Mouse (Mus musculus) heart, embryonic 15.5 days (tissue): ENCODE measurements around the gene St7l. TPM values are rescaled to one million over a fixed set of nuclear protein-coding genes. Genes with fewer than 3 reads are reported as not detected.
"Not testable (repeated sequence)": the region's sequence is repeated elsewhere in the genome, so short reads cannot be mapped to it uniquely, and the experiment has no call there.

Source experiments
- ATAC-seq: fragments of 200-750 bp; cut with Nextera tagmentation; replicated peaks from 2 replicates; pipeline ENCODE4 v1.8.0; 2017; ENCODE audit warnings: low read depth, moderate TSS enrichment; ENCODE audit not compliant: insufficient number of reproducible peaks, insufficient read depth, low FRiP score
- H3K27ac ChIP-seq: fragments of 300-500 bp; sonication (generic); 2 replicates; pipeline ENCODE4 v1.5.1; 2015; ENCODE audit warnings: mild to moderate bottlenecking, inconsistent platforms
- H3K27me3 ChIP-seq: fragments of 300-500 bp; sonication (generic); 2 replicates; pipeline ENCODE4 v1.6.1; 2015; ENCODE audit warnings: inconsistent platforms
- H3K36me3 ChIP-seq: fragments of 300-500 bp; sonication (generic); 2 replicates; pipeline ENCODE4 v1.6.1; 2015; ENCODE audit warnings: mild to moderate bottlenecking, inconsistent platforms
- H3K4me1 ChIP-seq: fragments of 300-500 bp; sonication (generic); replicated peaks from 2 replicates; pipeline ENCODE4 v1.6.1; 2015; ENCODE audit warnings: inconsistent platforms
- H3K4me2 ChIP-seq: fragments of 300-500 bp; sonication (generic); 2 replicates; pipeline ENCODE4 v1.6.1; 2015; ENCODE audit warnings: inconsistent platforms, mild to moderate bottlenecking, moderate library complexity
- H3K4me3 ChIP-seq: fragments of 300-500 bp; sonication (generic); 2 replicates; pipeline ENCODE4 v1.5.1; 2015; ENCODE audit warnings: mild to moderate bottlenecking, inconsistent platforms
- H3K9ac ChIP-seq: fragments of 300-500 bp; sonication (generic); 2 replicates; pipeline ENCODE4 v1.6.1; 2015; ENCODE audit warnings: mild to moderate bottlenecking, inconsistent platforms
- H3K9me3 ChIP-seq: fragments of 300-500 bp; sonication (generic); replicated peaks from 2 replicates; pipeline ENCODE4 v1.6.1; 2016; ENCODE audit warnings: inconsistent platforms
- WGBS: fragments of 180-500 bp; shearing (Covaris S2); methylation state at CpG from one replicate; pipeline ENCODE4 v1.1.7; 2015; ENCODE audit warnings: mixed read lengths; 5-methylcytosine and 5-hydroxymethylcytosine counted together
- polyA plus RNA-seq: library from polyadenylated mRNA; unstranded; fragments of >200 nt; fragmentation: Nextera tagmentation; extraction: Ambion mirVana; gene quantifications from 2 replicates; pipeline ENCODE4 v1.2.1, GENCODE M21; 2015

St7l gene
- polyA plus RNA-seq, 1 experiment from 2014 or later, result 26.9 TPM

DNA sequence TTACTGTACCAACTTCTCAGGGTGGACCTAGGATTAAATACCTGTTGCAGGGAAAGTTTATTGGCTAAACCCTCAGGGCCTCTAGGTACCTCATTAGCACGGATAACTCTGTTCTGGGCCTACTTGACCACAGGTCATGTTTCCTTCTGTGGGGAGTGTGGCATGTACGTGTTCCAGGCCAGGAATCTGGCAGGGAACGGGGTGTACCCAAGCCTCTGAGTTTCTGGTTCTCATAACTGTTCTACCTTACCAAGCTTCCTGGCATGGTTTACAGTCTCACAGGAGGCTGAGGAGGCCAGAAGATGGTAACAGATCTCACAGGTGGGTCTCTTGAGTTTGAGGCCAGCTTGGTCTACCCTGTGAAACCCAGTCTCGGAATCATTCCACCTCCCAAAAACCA is 17.2 kb upstream of the St7l start:
- no peak overlapping the region for H3K4me2 ChIP-seq
- no peak for ATAC-seq
- no peaks in the 10 kb centered on the region for H3K27me3 ChIP-seq
- H3K36me3 ChIP-seq, result peaks cover 30% of the 10 kb centered on the region
- no peak overlapping the region for H3K27ac ChIP-seq
- H3K9me3 ChIP-seq, result no peaks in the 10 kb centered on the region
- 0 out of 2 replicates have a peak, but pooled peaks cover 2% of the 10 kb centered on the region for H3K4me1 ChIP-seq
- WGBS, result 73% methylated on average over 4 of the region's 4 CpGs
- no peak overlapping the region for H3K9ac ChIP-seq
- H3K4me3 ChIP-seq, result no peak overlapping the region

DNA sequence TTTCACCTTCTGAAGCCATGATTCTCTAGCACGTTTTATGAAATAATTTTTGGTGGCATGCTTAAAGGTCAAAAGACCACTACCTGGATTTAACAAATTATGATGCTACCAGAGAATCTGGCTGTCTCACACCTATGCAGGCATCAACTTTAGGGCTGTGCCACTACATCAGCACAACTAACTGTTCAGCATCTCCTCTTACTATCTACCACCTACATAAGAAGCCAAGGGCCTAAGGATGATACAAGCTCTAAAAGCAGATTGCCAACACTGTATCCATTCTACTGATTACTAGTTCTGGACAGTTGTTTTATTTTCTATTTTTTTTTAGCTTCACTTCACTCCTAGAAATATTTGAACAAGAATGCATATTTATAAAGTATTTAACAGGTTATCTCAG is 9.3 kb upstream of the St7l start:
- no peak for ATAC-seq
- no peak overlapping the region for H3K27ac ChIP-seq
- H3K9ac ChIP-seq, result no peak overlapping the region
- WGBS, result 90% methylated on average over 1 of the region's 1 CpGs
- no peaks in the 10 kb centered on the region for H3K27me3 ChIP-seq
- no peaks in the 10 kb centered on the region for H3K9me3 ChIP-seq
- no peak overlapping the region for H3K4me3 ChIP-seq
- H3K4me1 ChIP-seq, result peaks cover 6% of the 10 kb centered on the region
- no peak overlapping the region for H3K4me2 ChIP-seq
- H3K36me3 ChIP-seq, result peaks cover 16% of the 10 kb centered on the region

DNA sequence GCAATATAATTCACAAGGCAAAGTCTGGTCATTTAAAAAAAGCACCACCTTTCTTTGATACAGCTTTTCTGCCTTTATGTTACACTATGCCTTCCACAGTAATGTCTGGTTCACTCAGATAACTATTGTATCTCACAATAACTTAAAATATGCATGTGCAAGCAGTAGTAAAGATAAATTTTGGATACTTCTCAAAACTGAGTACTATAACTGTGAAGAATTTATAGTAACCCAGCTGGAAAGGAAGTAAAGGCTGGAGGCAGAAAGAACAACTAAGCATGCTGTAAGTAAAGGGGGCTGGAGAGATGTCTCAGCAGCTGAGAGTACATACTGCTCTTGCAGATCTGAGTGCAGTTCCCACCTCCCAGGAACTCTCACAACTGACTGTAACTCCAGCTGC is 8.9 kb upstream of the St7l start:
- Histone ChIP-seq H3K27ac (no peak overlapping the region), H3K27me3 (no peaks in the 10 kb centered on the region), H3K4me3 (no peak overlapping the region), H3K4me1 (peaks cover 10% of the 10 kb centered on the region), H3K9me3 (no peaks in the 10 kb centered on the region), H3K9ac (no peak overlapping the region), H3K36me3 (peaks cover 16% of the 10 kb centered on the region), H3K4me2 (no peak overlapping the region)
- ATAC-seq, result no peak

DNA sequence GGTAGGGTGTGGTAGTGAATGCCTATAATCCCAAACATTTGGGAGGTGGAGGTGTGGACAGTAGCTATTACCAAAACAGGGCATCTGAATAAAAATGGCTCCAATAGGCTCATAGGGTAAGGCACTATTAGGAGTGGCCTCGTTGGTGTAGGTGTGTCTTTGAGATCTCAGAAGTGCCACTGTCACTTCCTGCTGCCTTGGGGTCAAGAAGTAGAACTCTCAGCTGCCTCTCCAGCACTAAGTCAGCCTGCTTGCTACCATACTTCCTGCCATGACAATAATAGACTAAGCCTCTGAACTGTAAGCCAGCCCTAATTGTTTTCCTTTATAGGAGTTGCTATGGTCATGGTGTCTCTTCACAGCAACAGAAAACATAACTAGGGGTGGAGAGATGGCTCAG is 7.7 kb upstream of the St7l start:
- Histone ChIP-seq H3K4me2 (no peak overlapping the region), H3K9me3 (no peaks in the 10 kb centered on the region), H3K4me1 (peaks cover 15% of the 10 kb centered on the region), H3K4me3 (no peak overlapping the region), H3K36me3 (peaks cover 16% of the 10 kb centered on the region), H3K9ac (no peak overlapping the region), H3K27me3 (no peaks in the 10 kb centered on the region), H3K27ac (no peak overlapping the region)
- ATAC-seq, result no peak
- WGBS, result 82% methylated on average over 1 of the region's 1 CpGs

DNA sequence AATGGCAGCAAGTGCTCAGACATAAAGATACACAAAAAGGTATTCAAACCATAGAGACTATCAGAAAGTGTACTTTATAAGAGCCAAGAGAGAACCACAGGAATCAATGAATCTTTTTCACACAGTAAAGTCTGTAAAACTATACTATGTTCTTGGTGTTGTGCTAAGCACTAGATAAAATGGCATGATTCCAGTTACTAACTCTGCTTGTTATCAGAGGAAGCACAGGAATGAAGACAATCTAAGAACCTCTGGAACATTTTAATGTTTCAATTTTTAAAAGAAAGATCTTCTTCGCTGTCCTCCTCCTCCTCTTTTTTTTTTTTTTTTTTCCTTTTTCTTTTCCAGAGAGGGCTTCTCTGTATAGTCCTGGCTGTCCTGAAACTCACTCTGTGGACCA is 5.2 kb upstream of the St7l start:
- WGBS, result 86% methylated on average over 1 of the region's 1 CpGs
- no peak overlapping the region for H3K4me3 ChIP-seq
- no peak overlapping the region for H3K4me2 ChIP-seq
- ATAC-seq, result no peak
- H3K27me3 ChIP-seq, result no peaks in the 10 kb centered on the region
- peaks cover 16% of the 10 kb centered on the region for H3K36me3 ChIP-seq
- H3K4me1 ChIP-seq, result peaks cover 32% of the 10 kb centered on the region
- H3K27ac ChIP-seq, result no peak overlapping the region
- H3K9ac ChIP-seq, result no peak overlapping the region
- no peaks in the 10 kb centered on the region for H3K9me3 ChIP-seq

DNA sequence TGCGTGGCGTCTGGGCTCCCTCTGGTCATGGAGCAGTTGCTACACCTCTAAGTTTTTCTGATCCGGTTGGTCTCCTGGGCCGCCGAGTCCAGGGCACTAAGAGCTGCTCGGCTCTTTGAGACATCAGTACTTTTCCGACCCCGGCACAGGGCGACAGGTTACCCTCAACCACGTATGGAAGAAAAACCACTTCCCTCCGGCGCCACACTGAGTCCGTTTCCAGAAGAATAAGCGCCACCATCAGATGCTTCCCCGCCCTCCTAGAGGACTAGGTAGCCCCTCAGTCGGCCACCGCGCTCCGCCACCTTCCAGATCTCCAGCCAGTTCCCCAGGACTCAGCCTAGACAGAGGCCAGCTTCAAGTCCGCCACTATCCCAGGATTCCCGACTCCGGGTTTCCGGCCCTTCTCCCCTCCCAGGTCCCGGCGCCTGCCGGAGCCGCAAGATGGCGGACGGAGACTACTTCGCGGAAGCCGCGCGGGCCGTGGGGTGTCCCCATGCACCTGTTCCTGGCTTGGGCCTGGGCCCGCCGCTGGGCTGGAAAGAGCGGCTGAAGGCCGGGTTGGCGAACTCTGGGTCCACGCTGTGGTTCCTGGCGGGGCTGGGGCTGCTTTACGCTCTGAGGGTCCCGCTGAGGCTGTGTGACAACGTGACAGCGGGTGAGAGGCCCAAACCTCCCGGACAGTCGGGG is 991 bp downstream of the St7l start:
- Histone ChIP-seq H3K36me3 (peaks cover 4% of the 10 kb centered on the region; the same call in 1 of the 2 replicates), H3K4me3 (peak overlapping the region; percentile 86), H3K27me3 (no peaks in the 10 kb centered on the region), H3K27ac (peak overlapping the region; percentile 98), H3K9ac (peak overlapping the region; percentile 97), H3K4me2 (peak overlapping the region; percentile 72), H3K4me1 (peaks cover 32% of the 10 kb centered on the region), H3K9me3 (no peaks in the 10 kb centered on the region)
- peak; percentile 89 for ATAC-seq
- WGBS, result under 1% methylated on average over 48 of the region's 48 CpGs

DNA sequence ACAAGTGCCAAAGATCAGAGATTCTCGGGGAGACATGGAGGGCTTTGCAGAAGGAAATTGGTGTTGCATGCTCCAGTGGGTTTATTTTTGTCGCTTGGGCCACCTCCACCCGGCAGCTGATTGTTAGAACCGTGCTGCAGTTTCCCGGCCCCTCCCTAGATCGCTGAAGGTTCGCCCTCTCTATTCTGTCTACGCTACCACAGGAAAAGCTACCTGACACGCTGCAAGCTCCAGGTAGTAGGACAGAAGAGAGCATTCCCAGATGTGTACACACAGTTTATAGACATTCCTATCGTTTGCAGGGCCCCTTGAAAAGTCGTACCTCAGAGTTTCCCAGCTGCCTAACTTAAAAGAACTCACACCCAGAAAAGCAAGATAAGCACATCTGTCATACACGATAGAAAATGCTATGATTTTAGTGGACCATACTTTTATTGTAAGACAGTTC is 1.6 kb downstream of the St7l start:
- Histone ChIP-seq H3K9ac (peak overlapping the region; percentile 97), H3K9me3 (no peaks in the 10 kb centered on the region), H3K4me1 (peaks cover 31% of the 10 kb centered on the region), H3K36me3 (peaks cover 6% of the 10 kb centered on the region; the same call in 1 of the 2 replicates), H3K27ac (peak overlapping the region; percentile 98), H3K27me3 (no peaks in the 10 kb centered on the region), H3K4me2 (peak overlapping the region; percentile 72), H3K4me3 (peak overlapping the region; percentile 86)
- ATAC-seq, result no peak
- WGBS, result 0% methylated on average over 12 of the region's 12 CpGs

DNA sequence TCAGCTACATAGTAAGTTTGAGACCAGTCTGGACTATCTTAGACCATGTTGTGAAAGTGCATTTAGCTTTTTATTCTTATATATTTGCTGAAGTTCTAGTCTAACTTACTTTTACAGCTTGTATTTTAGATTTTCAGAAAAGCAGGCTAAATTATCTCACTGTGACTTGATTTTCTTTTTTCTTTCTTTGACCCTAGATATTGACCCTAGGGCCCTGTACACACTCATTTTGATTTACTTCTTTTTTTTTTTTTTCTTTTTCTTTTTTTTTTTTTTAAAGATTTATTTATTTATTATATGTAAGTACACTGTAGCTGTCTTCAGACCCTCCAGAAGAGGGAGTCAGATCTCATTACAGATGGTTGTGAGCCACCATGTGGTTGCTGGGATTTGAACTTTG is 2.9 kb downstream of the St7l start:
- not testable (repeated sequence) for H3K27me3 ChIP-seq, ATAC-seq, H3K9ac ChIP-seq, H3K27ac ChIP-seq, H3K9me3 ChIP-seq, H3K4me3 ChIP-seq
- H3K4me1 ChIP-seq, result peaks cover 22% of the 10 kb centered on the region
- H3K36me3 ChIP-seq, result peaks cover 19% of the 10 kb centered on the region
- 0 out of 2 replicates have a peak overlapping the region, but pooled peaks have one; percentile 72 for H3K4me2 ChIP-seq

DNA sequence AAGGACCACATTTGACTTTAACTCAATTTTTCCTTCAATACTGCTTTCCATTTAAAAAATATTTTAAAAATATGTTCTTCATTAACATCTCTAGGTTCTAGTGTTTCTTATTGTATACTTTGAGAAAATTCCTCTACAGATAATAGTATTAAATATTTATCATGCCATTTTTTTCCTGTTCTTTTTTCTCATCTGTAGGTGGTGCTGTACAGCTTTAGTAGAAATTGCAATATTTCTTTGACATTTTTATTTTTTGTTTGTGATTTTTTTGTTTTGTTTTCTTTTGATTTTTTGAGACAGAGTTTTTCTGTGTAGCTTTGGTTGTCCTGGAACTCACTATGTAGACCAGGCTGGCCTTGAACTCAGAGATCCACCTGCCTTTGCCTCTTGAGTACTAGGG is 5.8 kb downstream of the St7l start:
- H3K27ac ChIP-seq, result no peak overlapping the region
- H3K9ac ChIP-seq, result no peak overlapping the region
- no peaks in the 10 kb centered on the region for H3K27me3 ChIP-seq
- H3K36me3 ChIP-seq, result peaks cover 44% of the 10 kb centered on the region
- H3K4me3 ChIP-seq, result no peak overlapping the region
- no peak for ATAC-seq
- peaks cover 9% of the 10 kb centered on the region for H3K4me1 ChIP-seq
- H3K4me2 ChIP-seq, result no peak overlapping the region
- H3K9me3 ChIP-seq, result no peaks in the 10 kb centered on the region

DNA sequence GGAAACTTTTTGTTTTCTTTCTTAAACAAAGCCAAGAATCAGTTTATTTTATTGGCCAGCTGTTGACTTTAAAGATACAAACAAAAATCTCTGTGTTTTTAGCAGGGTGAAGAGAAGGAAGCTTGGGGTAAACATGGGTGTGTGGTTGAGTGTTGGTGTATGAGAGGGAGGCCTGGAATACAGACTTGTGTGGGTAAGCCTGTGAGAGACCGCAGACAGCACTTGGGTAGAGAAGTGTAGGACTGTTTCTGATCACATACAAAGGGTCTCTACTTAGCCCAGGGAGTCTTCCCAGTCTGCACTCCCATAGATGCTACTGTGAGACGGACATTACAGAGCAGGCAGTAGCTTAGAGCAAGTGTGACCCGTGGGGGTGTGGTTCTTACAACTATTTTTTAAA is 24.8 kb downstream of the St7l start:
- peaks cover 38% of the 10 kb centered on the region for H3K36me3 ChIP-seq
- no peak overlapping the region for H3K4me3 ChIP-seq
- no peaks in the 10 kb centered on the region for H3K9me3 ChIP-seq
- H3K4me2 ChIP-seq, result no peak overlapping the region
- no peaks in the 10 kb centered on the region for H3K4me1 ChIP-seq
- H3K27me3 ChIP-seq, result no peaks in the 10 kb centered on the region
- H3K27ac ChIP-seq, result no peak overlapping the region
- no peak overlapping the region for H3K9ac ChIP-seq
- ATAC-seq, result no peak
- WGBS, result 81% methylated on average over 3 of the region's 3 CpGs

DNA sequence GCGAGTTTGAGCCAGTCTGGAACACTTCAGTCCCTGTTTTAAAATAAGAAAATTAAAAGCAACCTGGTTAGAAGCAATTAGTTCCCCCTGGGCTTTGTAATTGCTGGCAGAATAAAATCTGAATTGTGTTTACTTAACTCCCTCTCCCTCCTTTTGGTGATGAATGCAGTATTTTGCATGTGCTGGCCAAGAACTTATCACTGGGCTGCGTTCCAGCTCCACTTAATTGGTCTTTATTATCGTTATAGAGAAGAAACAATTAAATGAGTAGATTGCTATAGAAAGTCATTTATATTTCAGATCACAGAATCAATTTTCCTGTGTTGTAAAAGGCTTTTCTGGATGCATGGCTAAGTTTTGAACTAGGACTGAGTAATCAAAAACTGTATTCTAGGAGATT is 32.3 kb downstream of the St7l start:
- Histone ChIP-seq H3K4me1 (no peaks in the 10 kb centered on the region), H3K4me3 (no peak overlapping the region), H3K36me3 (peaks cover 54% of the 10 kb centered on the region), H3K9ac (no peak overlapping the region), H3K27me3 (no peaks in the 10 kb centered on the region), H3K4me2 (no peak overlapping the region), H3K9me3 (no peaks in the 10 kb centered on the region), H3K27ac (no peak overlapping the region)
- 86% methylated on average over 3 of the region's 3 CpGs for WGBS
- no peak for ATAC-seq

DNA sequence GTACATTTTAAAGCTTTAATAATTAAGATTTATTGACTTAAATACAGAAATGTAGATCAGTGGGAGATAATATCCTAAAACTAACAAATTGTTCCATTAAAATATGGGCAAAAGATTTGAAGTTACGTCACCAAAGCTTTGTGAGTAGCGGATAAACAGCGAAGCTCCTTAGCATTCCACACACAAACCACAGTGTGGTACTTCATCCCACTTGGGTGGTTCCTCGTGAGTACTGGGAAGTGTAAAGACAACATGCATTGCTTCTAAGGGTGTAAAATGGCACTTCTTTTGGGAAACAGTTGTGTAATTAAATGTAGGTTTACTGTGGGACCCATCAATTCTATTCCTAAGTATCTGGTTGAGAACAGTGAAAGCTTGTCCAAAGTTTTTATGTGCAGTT is 37.3 kb downstream of the St7l start:
- Histone ChIP-seq H3K27me3 (no peaks in the 10 kb centered on the region), H3K4me1 (peaks cover 9% of the 10 kb centered on the region; the same call in 1 of the 2 replicates), H3K9ac (no peak overlapping the region), H3K4me2 (no peak overlapping the region), H3K9me3 (no peaks in the 10 kb centered on the region), H3K27ac (no peak overlapping the region), H3K36me3 (peaks cover 39% of the 10 kb centered on the region), H3K4me3 (no peak overlapping the region)
- WGBS, result 89% methylated on average over 4 of the region's 4 CpGs
- ATAC-seq, result no peak
